Mouse (Mus musculus) erythroblast, embryonic 14.5 days (primary cell): ENCODE data around the gene Gm15737.

Source experiments
- GATA1 ChIP-seq: IDR thresholded peaks from 2 replicates; pipeline ENCODE4 v1.6.1; 2012; ENCODE audit warnings: low read length, inconsistent platforms, mixed read lengths
- TAL1 ChIP-seq: IDR thresholded peaks from 3 replicates; pipeline ENCODE4 v1.6.1; 2012; ENCODE audit warnings: low read length, inconsistent platforms, mixed read lengths

DNA sequence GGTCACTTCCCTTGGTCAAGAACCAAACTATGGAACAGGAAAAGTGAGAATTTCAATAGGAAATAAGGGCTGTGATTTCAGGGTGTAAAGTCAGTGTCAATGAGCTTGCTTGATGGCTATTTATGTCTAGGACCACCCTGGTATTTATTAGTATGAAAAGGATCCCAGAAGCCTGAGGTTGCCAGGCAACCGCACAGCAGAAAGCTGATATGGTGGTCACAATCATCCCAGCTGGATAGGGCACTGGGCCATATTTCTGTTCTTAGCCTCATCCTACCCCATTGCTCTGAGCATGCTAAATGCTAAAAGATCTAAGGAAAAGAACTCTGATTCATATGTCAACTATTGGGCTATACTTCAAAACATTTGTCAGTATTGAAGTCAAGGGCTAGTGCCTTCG, 38.1 kb upstream of the Gm15737 start:
- TF ChIP-seq GATA1 (no peak), TAL1 (no peak)
